Mouse (Mus musculus) megakaryocyte, embryonic 14.5 days (primary cell): ENCODE data around the gene Zfhx3.

Experiments
- FLI1 ChIP-seq: IDR thresholded peaks from 2 replicates; pipeline ENCODE4 v1.6.1; 2012; ENCODE audit warnings: low read length, inconsistent platforms, mixed read lengths
- GATA1 ChIP-seq: IDR thresholded peaks from 3 replicates; pipeline ENCODE4 v1.6.1; 2012; ENCODE audit warnings: mixed read lengths, low read length, inconsistent platforms, borderline replicate concordance

GRCm38 (mm10) chr8:108327711-108328110 is 385.3 kb downstream of the Zfhx3 start:
- no peak for TF ChIP-seq GATA1
- TF ChIP-seq FLI1 = no peak
